Mouse (Mus musculus) intestine, postnatal 0 days (tissue): ENCODE results near the gene Foxk1. TPM values are rescaled to one million over a fixed set of nuclear protein-coding genes. Genes with fewer than 3 reads are reported as not detected.

ENCODE experiments used
- ATAC-seq: fragments of 200-750 bp; cut with Nextera tagmentation; 2 replicates; pipeline ENCODE4 v1.8.0; 2017; ENCODE audit warnings: mild to moderate bottlenecking, moderate TSS enrichment, moderate library complexity
- H3K27ac ChIP-seq: fragments of 300-500 bp; sonication (generic); 2 replicates; pipeline ENCODE4 v1.5.1; 2014; ENCODE audit warnings: mild to moderate bottlenecking, low read depth, low read length, moderate library complexity
- H3K27me3 ChIP-seq: fragments of 300-500 bp; sonication (generic); replicated peaks from 2 replicates; pipeline ENCODE4 v1.6.1; 2014; ENCODE audit warnings: low read length, mixed read lengths; ENCODE audit not compliant: control insufficient read depth, insufficient read depth
- H3K36me3 ChIP-seq: fragments of 300-500 bp; sonication (generic); 2 replicates; pipeline ENCODE4 v1.6.1; 2014; ENCODE audit warnings: mild to moderate bottlenecking, moderate library complexity; ENCODE audit not compliant: control insufficient read depth, insufficient read depth
- H3K4me1 ChIP-seq: fragments of 300-500 bp; sonication (generic); replicated peaks from 2 replicates; pipeline ENCODE4 v1.6.1; 2014; ENCODE audit warnings: antibody characterized with exemption, low read length, mixed read lengths; ENCODE audit not compliant: control insufficient read depth, insufficient read depth
- H3K4me2 ChIP-seq: fragments of 300-500 bp; sonication (generic); replicated peaks from 2 replicates; pipeline ENCODE4 v1.6.1; 2014; ENCODE audit warnings: low read depth, mild to moderate bottlenecking, moderate library complexity
- H3K4me3 ChIP-seq: fragments of 300-500 bp; sonication (generic); 2 replicates; pipeline ENCODE4 v1.5.1; 2014; ENCODE audit warnings: low read depth, low read length
- H3K9ac ChIP-seq: fragments of 300-500 bp; sonication (generic); 2 replicates; pipeline ENCODE4 v1.6.1; 2014; ENCODE audit warnings: mild to moderate bottlenecking, low read depth, low read length
- H3K9me3 ChIP-seq: fragments of 300-500 bp; sonication (generic); 2 replicates; pipeline ENCODE4 v1.6.1; 2016; ENCODE audit warnings: mixed run types; ENCODE audit not compliant: control insufficient read depth
- CTCF ChIP-seq: sonication (generic); IDR thresholded peaks from 2 replicates; pipeline ENCODE4 v1.5.1; 2016; ENCODE audit warnings: low read depth, mild to moderate bottlenecking, control low read depth, antibody characterized with exemption, moderate library complexity
- WGBS: fragments of 180-500 bp; shearing (Covaris S2); extraction: QIAGEN DNeasy Blood & Tissue Kit; methylation state at CpG from one replicate; pipeline ENCODE4 v1.1.7; 2014; 5-methylcytosine and 5-hydroxymethylcytosine counted together
- polyA plus RNA-seq: library from polyadenylated mRNA; unstranded; fragments of >200 nt; fragmentation: Nextera tagmentation; extraction: Ambion mirVana; gene quantifications from 2 replicates; pipeline ENCODE4 v1.2.1, GENCODE M21; 2015

The Foxk1 gene
- polyA plus RNA-seq, 1 experiment from 2014 or later: 2.6 TPM

DNA sequence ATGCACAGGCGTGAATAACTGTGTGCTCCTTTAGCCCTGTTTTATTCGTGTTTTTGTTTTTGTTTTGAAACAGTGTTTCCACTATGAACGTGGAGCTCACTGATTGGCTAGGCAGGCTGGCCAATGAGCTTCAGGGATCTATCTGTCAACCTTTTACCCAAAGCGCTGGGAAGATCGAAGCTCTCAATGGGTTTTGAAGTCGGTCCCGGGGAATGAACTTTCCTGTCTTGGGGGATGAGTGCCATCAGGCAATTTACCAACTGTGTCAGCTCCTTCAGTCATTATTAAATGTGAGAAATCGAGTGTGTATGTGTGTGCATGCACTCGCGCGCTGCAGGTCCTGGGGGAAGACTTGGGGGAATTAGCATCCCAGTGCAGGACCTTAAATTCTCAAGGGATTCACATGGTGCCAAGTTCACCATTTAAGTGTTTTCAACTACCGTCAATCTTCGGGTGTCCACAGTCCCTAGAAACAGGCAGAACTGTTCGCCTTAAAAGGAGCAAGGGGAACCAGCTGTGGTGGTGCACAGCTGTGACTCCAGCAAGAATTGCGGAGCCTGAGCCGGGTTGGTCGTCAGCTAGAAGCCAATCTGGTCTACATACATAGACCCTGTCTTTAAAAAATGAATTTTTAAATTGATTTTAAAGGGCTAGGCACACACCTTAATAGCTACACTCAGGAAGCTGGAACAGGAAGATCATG is 965 bp upstream of the Foxk1 start:
- no peaks in the 10 kb centered on the region; the same call in 1 of the 2 replicates for H3K36me3 ChIP-seq
- no peak overlapping the region for H3K27ac ChIP-seq
- 27% methylated on average over 17 of the region's 17 CpGs for WGBS
- peak overlapping the region; percentile 97; the same call in 1 of the 2 replicates for H3K4me3 ChIP-seq
- peak overlapping the region; percentile 94 for H3K4me2 ChIP-seq
- H3K9me3 ChIP-seq: no peaks in the 10 kb centered on the region
- ATAC-seq: no peak
- TF ChIP-seq CTCF: no peak
- H3K9ac ChIP-seq: no peak overlapping the region
- H3K4me1 ChIP-seq: peaks cover 8% of the 10 kb centered on the region; the same call in 1 of the 2 replicates
- no peaks in the 10 kb centered on the region for H3K27me3 ChIP-seq

DNA sequence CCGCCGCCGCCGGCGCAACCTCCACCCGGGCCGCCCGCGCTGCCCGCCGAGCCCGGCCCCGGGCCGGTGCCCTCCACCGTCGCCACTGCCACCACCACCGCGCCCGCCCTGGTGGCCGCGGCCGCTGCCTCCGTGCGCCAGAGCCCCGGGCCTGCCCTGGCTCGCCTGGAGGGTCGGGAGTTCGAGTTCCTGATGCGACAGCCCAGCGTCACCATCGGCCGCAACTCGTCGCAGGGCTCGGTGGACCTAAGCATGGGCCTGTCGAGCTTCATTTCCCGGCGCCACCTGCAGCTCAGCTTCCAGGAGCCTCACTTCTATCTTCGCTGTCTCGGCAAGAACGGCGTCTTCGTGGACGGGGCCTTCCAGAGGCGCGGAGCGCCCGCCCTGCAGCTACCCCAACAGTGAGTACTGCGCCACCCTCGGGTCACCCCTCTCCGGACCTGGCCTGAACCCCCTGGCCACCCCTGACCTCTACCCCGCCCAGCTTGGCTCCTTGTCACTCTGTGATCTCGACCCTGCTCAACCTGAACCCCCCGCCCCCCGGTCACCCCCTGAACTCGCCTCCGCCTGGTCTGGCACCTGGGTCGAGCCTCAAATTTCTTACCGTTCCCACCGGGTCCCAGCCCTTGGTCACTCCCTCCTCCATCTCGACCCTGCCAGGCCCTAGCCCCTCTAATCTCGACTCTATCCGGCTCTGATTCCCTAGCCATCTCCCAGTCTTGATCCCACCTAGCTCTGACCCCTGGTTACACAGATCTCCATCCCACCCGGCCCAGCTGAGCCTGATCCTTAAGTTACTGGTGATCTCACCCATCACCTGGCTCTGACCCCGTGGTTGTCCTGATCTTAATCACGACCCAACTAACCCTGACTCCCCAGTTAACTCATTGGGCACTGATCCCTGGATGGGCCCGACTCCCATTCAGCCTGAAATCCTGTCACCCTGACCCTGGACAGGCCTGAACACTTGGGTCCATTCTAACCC is 636 bp downstream of the Foxk1 start:
- 1% methylated on average over 67 of the region's 67 CpGs for WGBS
- H3K27me3 ChIP-seq: no peaks in the 10 kb centered on the region
- ATAC-seq: peak; percentile 37
- peaks cover 8% of the 10 kb centered on the region; the same call in 1 of the 2 replicates for H3K4me1 ChIP-seq
- H3K27ac ChIP-seq: peak overlapping the region; percentile 81
- TF ChIP-seq CTCF: peak; percentile 32; the same call in 1 of the 2 replicates
- no peaks in the 10 kb centered on the region for H3K9me3 ChIP-seq
- H3K4me3 ChIP-seq: peak overlapping the region; percentile 97
- peak overlapping the region; percentile 93 for H3K9ac ChIP-seq
- no peaks in the 10 kb centered on the region; the same call in 1 of the 2 replicates for H3K36me3 ChIP-seq
- H3K4me2 ChIP-seq: peak overlapping the region; percentile 94

DNA sequence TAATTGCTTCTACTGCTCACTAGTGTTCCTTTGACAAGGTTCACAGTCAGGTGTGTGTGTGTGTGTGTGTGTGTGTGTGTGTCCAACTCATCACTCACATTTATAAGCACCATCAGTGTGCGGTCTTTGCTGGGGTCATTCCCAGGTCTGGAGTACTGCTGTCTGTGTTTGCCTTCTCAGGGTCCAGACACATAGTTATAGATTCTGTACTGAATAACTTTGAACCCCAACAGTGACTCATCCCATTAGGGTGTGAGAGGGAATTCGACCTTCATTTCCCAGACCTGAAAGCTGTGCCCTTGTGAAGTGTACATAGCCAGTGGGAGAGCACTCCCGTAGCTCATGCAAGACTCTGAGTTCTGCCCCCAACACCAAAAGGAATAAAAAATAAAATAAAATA is 2.4 kb downstream of the Foxk1 start:
- Histone ChIP-seq H3K9ac (no peak overlapping the region), H3K27ac (no peak overlapping the region), H3K4me2 (peak overlapping the region; percentile 94), H3K9me3 (no peaks in the 10 kb centered on the region), H3K4me1 (peaks cover 8% of the 10 kb centered on the region; the same call in 1 of the 2 replicates), H3K27me3 (no peaks in the 10 kb centered on the region), H3K4me3 (no peak overlapping the region), H3K36me3 (peaks cover 8% of the 10 kb centered on the region; the same call in 1 of the 2 replicates)
- peak; percentile 18; the same call in 1 of the 2 replicates for ATAC-seq
- TF ChIP-seq CTCF: no peak
- 29% methylated on average over 3 of the region's 3 CpGs for WGBS

DNA sequence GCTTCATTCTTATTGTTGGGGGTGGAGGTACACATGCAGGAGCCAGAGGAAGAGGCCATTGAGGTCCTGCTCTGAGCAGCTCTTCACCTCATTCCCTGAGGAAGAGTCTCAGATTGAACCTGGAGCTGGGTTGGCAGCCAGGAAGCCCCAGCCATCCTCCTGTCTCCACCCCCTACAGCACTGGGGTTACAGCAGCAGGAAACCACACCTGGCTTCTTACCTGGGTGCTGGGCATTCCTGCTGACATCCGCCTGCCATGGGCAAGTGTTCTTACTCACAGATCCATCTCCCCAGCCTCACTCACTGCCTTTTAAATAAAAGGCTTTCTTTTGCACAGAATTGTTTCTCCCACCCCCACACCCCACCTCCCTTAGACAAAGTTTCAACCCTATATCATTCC is 3.0 kb downstream of the Foxk1 start:
- Histone ChIP-seq H3K27ac (peak overlapping the region; percentile 21; the same call in 1 of the 2 replicates), H3K4me1 (peaks cover 8% of the 10 kb centered on the region; the same call in 1 of the 2 replicates), H3K4me3 (no peak overlapping the region), H3K27me3 (no peaks in the 10 kb centered on the region), H3K9ac (no peak overlapping the region), H3K4me2 (no peak overlapping the region; the same call in 1 of the 2 replicates), H3K9me3 (no peaks in the 10 kb centered on the region), H3K36me3 (peaks cover 8% of the 10 kb centered on the region; the same call in 1 of the 2 replicates)
- no peak for TF ChIP-seq CTCF
- 63% methylated on average over 1 of the region's 1 CpGs for WGBS
- ATAC-seq: no peak

DNA sequence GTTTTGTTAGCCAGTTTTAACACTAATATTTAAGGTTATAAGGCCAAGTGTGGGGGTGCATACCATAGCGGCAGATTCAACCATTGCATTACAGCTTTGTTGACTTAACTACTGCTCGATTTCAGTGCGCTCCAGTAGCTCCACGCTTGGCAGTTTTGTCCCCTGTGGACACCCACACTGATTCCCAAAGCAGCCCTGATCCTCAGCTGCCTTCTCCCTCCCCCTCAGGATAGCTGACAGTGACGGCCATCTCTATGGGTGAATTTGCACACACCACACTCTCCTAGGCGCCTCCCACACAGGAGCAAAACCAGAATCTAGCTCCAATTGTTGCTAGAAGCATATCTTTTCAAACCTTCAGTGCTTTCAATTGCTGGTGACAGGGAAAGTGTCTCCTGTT is 4.1 kb downstream of the Foxk1 start:
- WGBS: 70% methylated on average over 6 of the region's 6 CpGs

DNA sequence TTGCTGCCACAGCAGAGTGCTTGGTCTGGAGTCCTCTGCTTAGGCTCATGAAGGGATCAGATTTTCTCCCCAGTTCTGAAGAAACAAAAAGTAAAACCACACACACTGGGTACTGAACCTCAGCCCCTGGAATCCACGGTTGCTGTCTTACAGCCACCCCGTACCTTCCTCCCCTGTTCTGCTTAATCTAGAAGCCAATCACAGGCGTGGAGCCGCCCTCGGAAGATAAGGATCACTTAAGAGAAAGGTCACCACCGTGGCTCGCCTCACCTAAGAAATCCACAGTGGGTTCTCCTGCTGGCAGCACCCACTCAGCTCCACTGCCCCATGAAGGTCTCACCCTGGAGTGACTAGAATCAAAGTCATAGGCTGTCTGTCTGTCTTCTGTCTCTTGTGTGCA is 5.1 kb downstream of the Foxk1 start:
- no peak overlapping the region for H3K4me2 ChIP-seq
- H3K36me3 ChIP-seq: peaks cover 8% of the 10 kb centered on the region; the same call in 1 of the 2 replicates
- 58% methylated on average over 7 of the region's 7 CpGs for WGBS
- no peak overlapping the region for H3K9ac ChIP-seq
- H3K4me1 ChIP-seq: peaks cover 8% of the 10 kb centered on the region; the same call in 1 of the 2 replicates
- no peak overlapping the region for H3K4me3 ChIP-seq
- no peaks in the 10 kb centered on the region for H3K27me3 ChIP-seq
- TF ChIP-seq CTCF: no peak
- ATAC-seq: no peak
- no peaks in the 10 kb centered on the region for H3K9me3 ChIP-seq
- H3K27ac ChIP-seq: no peak overlapping the region

More for the DNA sequence above, 4.1 kb downstream of the Foxk1 start:
- no peak overlapping the region for H3K27ac ChIP-seq
- no peak for ATAC-seq
- H3K4me1 ChIP-seq: peaks cover 8% of the 10 kb centered on the region; the same call in 1 of the 2 replicates
- TF ChIP-seq CTCF: no peak
- H3K4me2 ChIP-seq: no peak overlapping the region
- H3K9ac ChIP-seq: no peak overlapping the region
- no peaks in the 10 kb centered on the region for H3K9me3 ChIP-seq
- peaks cover 8% of the 10 kb centered on the region; the same call in 1 of the 2 replicates for H3K36me3 ChIP-seq
- H3K27me3 ChIP-seq: no peaks in the 10 kb centered on the region
- H3K4me3 ChIP-seq: no peak overlapping the region
